Mouse (Mus musculus) ES-CJ7 (cell line): Measurements from ENCODE around the gene Mbtps1.
A peak's percentile ranks its signal among the peaks of the same experiment; 100 is the strongest.

Source experiments
- DNase-seq: peaks from one replicate; pipeline ENCODE4 v3.0.0; 2011; ENCODE audit warnings: low read depth, low spot score

Gene Mbtps1

GRCm38 (mm10) chr8:119558603-119559401 lies at the start of gene Mbtps1:
TSS of gene Mbtps1 (minus strand) at chr8:119558735.
- peak; percentile 99 for DNase-seq

GRCm38 (mm10) chr8:119606224-119606623 lies 47.7 kb upstream of the Mbtps1 start:
- no peak for DNase-seq

GRCm38 (mm10) chr8:119604996-119605395 lies 46.5 kb upstream of the Mbtps1 start, which contains the start of gene Taf1c:
TSS of gene Taf1c (minus strand) at chr8:119605222.
- peak; percentile 97 for DNase-seq

DNA sequence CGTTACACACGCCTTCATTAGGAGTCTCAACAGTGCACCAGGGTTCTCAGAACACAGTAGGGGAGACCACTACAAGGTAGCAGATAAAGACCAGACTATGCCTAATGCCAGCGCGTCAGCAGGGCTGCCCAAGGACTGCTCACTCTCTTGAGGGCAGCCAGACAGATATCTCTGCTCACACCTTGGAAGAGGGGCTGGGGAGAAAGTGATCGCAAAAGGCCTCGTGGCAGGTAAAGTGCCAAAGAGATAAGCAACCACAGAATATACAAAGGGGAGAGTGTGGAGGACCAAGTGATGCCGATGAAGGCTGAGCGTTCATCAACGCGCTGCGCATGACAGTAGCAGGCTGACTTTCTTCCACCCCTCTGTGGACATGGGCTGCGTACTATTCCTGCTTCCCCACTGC lies 45.9 kb upstream of the Mbtps1 start:
- DNase-seq: no peak

DNA sequence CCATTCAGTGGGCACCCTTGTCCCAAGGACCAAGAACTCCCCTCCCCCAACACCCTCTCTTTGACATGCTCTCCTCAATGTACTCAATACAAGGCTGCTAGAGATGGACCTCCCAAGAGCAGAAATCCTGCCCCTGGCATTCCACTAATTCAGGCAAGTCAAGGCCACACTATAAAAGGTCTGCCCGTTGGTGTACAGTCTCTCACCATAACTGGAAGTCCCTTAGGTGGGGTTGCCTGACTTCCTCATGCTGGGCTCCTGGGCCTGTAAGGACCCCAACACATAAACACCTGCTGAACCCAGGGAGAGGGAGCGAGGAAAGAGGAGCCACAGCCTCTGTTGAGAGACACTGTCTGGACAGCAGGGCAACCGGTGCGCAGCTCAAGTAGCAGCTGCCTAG lies 45.2 kb upstream of the Mbtps1 start:
- DNase-seq: no peak

DNA sequence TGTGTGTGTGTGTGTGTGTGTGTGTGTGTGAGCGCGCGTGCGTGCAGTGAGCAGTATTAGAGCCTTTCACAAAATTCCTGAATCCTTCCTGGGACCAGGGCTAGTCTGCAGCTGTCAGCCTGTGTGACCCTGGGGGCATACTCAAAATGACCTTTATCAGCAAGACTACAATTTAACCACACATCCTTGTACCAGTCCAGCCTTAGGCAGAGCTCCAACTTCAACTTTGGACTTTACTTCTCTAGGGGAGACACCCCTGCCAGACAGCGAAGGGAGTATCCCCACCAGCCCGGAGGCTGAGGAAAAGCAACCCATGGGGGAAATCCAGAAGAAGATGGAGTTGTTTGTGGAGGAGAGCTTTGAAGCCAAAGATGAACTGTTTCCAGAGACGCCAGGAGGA lies 32.9 kb upstream of the Mbtps1 start:
- no peak for DNase-seq

DNA sequence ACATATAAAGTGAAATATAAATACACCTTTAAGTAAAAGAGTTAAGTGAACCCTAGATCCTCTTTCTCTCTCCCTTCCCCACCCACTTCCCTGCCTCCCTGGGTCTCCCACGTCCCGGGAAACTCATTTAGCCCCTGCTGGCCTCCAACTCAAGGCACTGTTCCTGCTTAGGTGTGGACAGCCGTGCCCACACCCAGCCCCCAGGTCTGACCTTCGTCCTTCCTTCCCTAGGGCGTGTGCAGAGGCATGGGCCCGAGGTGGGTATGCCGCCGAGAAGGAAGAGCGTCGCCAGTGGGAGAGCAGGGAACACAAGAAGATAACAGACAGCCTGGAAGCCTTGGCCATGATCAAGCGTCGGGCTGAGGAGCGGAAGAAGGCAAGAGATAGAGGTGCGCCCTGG lies 31.8 kb upstream of the Mbtps1 start:
- DNase-seq: no peak

DNA sequence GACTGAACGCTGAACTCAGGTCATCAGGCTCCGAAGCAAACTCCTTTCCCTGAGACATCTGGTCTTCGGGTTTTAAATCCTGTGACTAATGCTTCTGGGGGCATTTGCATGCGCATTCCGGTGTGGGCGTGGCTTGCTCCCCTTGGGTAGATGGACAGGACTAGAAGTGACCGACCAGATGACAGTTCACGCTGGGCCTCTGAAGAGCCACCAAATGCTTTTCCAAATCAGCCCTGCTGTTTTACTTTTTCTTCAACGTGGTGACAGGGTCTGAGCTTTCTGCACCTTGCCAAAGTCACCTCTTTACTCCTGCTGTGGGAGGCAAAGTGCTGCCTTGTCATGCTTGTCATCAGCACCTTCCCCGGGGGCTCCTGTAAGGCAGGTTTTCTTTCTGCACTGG lies 30.3 kb upstream of the Mbtps1 start:
- DNase-seq: no peak

DNA sequence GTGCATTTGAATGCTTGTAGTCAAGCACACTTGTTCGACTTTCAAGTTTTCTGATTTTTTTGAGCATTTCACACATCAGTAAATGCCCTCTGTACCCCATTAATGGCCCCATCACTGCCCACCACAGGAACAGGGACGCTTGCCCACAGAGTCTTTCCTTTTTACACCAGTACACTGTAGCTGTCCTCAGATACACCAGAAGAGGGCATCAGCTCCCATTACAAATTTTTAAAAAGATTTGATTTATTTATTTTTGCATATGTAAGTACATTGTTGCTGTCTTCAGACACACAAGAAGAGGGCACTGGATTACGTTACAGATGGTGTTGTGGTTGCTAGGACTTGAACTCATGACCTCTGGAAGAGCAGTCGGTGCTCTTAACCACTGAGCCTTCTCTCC lies 29.8 kb upstream of the Mbtps1 start:
- DNase-seq: no peak

GRCm38 (mm10) chr8:119585901-119586300 lies 27.4 kb upstream of the Mbtps1 start:
- DNase-seq: peak; percentile 36

DNA sequence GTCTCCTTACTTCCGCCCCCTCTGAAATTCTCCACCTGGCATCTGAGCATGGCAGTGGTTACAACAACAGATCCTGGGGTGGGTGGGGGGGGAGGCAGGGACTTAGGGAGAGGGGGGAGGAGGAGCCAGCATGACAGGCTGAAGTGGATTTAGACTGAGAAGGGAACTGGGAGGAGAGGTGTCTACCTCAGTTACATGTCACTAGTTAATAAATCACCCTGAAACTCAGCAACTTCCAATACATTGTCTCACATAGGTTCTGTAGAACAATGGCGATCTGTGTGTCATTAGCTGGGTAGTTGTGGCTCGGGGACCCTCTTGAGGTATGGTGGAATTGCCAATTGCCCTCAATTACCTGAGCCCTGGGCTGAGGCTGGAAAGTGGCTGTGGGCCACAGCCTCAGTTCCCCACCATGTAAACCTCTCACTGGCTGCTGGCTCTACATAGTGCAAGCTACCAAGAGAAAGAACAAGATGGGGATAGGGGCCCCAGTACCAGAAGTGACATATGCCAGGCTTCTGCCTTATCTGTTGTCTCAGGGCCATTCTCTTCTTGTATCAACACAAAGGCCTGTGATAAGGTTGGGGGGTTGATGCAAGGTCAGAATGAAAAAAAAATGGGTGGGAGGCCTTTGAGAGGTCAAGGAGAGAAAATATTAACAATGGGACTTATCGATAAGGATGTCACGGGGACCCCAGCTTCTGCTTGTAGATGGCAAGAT lies 22.1 kb upstream of the Mbtps1 start:
- no peak for DNase-seq

DNA sequence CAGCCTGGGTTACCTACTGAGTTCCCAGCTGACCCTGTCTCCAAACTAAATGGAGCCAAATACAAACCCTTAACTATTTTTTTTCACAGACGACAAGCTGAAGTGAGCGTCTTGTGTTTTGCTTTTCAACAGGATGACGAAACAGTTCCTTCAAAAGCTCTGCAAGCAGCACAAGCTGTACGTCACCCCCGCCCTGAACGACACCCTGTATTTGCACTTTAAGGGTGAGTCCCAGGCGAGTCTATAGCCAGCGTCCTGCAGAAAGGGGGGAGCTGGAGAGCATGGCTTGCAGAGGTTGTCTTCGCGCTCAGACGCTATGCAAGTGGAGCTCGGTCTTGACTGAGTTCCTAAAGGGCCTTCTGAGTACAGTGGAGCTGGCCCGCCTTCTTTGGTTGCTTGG lies 20.6 kb upstream of the Mbtps1 start:
- no peak for DNase-seq

- DNase-seq: no peak
Measured at GRCm38 (mm10) chr8:119575366-119575726, 16.8 kb upstream of the Mbtps1 start.

DNA sequence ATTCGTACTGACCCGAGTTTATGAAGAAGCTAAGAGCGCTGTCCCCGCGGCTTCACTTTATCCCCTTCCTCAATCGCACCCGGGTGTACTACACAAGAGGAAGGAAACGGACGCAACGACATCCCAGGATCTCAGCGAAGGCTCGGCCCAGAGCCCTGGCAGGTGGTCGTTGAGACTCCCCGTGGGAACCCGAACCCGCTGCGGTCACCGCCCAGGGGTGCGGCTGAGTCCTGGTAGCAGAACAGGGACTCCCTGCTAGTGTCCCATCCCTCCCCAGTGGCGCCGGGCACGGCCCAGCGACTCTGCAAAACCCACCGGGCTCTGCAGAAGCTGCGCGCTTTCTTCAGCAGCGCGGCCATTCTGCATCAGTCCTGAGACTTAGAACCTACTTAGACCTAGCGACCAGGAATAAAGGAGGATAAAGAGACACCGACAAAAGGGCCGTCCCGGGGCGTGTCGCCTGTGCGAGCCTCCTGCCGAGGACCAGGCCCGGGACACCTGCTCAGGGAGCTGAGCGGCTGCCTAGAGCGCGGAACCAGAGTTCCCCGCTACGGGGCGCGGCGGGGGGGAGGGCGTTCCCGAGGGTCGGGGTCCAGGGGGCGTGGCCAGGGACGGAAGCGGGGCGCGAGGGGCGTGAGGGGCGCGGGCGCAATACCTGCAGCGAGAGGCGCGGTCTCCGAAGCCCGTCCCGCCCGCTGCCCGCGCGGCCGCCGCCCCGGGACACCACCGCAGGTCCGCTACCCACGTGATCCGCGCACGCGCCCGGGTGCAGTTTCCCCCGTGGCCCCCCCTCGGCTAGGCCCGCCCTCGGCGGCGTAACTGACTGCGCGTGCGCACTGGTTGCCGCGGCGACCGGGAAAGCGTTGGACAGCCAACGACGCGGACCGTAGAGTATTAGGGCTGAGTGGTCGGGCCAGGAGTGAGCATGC lies 16.2 kb upstream of the Mbtps1 start, which contains the start of the genes Hsdl1 and Dnaaf1:
Hsdl1 (minus strand) TSS at position 747 of the 929 bp plus-strand sequence.
Dnaaf1 (plus strand) TSS at position 799 of the 929 bp plus-strand sequence.
- peak; percentile 92 for DNase-seq

DNA sequence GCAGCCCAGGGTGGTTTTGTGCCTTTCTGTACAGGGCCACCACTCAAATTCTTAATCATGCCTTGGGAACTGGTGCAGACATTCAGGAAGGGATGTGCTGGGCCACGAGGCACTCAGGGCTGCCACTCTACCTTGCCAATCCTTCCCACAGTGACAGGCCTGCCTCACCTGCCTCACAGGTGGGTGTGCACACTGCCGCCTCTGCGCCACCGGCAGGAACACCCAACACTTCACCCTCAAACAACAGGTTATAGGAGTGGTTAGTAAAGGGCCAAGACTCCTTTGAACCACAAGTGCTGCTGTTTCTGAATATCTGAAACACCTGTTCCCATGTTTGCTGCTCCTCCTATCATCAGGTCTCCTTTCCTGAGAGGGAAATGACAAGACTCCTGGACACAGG lies 13.9 kb upstream of the Mbtps1 start:
- no peak for DNase-seq

GRCm38 (mm10) chr8:119571135-119571534 lies 12.6 kb upstream of the Mbtps1 start:
- no peak for DNase-seq

- DNase-seq: no peak
Measured at GRCm38 (mm10) chr8:119569881-119570280, 11.3 kb upstream of the Mbtps1 start.

DNA sequence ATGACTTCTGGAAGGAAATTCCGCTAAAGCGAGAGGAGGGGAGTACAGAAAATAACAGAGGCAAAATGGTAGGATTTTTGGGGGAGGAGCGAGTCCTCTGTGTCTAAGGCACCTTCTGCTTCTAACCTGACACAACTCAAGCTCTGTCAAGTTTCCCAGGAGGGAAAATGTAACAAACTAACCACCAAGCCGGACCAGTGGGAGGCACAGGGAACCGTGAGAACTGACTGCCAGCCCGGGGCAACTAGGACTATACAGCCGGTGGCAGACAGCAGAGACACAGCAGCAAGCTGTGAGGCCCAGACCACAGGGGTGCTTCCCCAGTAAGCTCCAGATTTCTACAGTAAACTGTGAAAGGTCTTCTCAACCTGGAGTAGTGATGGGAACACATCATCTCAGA lies 10.4 kb upstream of the Mbtps1 start:
- DNase-seq: no peak

GRCm38 (mm10) chr8:119568251-119568650 lies 9.7 kb upstream of the Mbtps1 start:
- no peak for DNase-seq

DNA sequence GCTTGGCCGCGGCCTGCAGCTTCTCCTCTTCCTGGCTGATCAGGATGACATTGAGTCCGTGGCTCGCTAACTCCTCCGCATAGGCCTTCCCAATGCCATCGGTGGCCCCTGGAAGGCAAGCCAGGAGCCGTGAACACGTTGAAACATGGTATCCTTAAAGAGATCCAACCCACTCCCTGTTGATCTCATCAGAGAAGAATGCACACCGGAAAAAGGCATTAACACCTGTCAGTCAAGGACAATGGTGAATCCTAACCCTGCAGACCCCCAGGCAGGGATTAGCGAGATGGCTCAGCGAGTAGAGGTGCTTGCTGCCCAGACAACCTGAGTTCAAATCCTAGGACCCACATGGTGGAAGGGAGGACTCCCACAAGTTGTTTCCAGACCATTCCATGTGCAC lies 7.8 kb upstream of the Mbtps1 start:
- peak; percentile 91 for DNase-seq

DNA sequence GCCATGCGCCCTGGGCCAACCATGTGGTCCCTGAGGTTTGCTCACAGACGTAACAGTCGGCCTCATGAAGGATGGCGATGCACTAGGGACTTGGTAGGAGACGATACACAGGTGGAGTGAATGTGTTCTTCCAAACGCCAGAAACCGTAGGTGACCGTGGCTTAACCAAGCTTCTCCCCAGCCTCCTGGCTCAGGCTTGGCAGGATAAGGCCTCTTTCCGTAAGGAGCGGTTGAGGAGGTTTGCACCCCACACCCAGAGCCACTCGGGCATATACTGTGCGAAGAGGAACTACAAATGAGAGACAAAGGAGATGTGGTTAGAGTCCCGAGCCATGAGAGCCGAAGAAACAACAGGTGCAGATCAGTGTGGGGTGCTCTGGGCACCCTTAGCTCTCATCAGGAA lies 5.3 kb upstream of the Mbtps1 start:
- DNase-seq: no peak

- DNase-seq: no peak
Measured at GRCm38 (mm10) chr8:119559402-119559720, 826 bp upstream of the Mbtps1 start.
